Mouse (Mus musculus) neural tube, embryonic 11.5 days (tissue): ENCODE results near the gene Ubp1. TPM values are rescaled to one million over a fixed set of nuclear protein-coding genes. Genes with fewer than 3 reads are reported as not detected.

ENCODE experiments used
- ATAC-seq: fragments of 200-750 bp; cut with Nextera tagmentation; 2 replicates; pipeline ENCODE4 v1.8.0; 2017; ENCODE audit warnings: moderate number of reproducible peaks, mild to moderate bottlenecking, moderate TSS enrichment, moderate library complexity; ENCODE audit not compliant: insufficient read depth, low FRiP score, low TSS enrichment
- DNase-seq: peaks from one replicate; pipeline ENCODE4 v3.0.0-alpha.2; 2015; ENCODE audit warnings: low spot score
- H3K27ac ChIP-seq: fragments of 300-500 bp; sonication (generic); 2 replicates; pipeline ENCODE4 v1.5.1; 2014; ENCODE audit warnings: low read depth, mild to moderate bottlenecking, low read length
- H3K27me3 ChIP-seq: fragments of 300-500 bp; sonication (generic); 2 replicates; pipeline ENCODE4 v1.6.1; 2014; ENCODE audit warnings: mild to moderate bottlenecking, low read length, mixed read lengths; ENCODE audit not compliant: control insufficient read depth, insufficient read depth
- H3K36me3 ChIP-seq: fragments of 300-500 bp; sonication (generic); 2 replicates; pipeline ENCODE4 v1.6.1; 2014; ENCODE audit warnings: mild to moderate bottlenecking, low read length, moderate library complexity, mixed read lengths; ENCODE audit not compliant: control insufficient read depth, insufficient read depth
- H3K4me1 ChIP-seq: fragments of 300-500 bp; sonication (generic); 2 replicates; pipeline ENCODE4 v1.6.1; 2014; ENCODE audit warnings: low read length, mixed read lengths; ENCODE audit not compliant: control insufficient read depth, insufficient read depth
- H3K4me2 ChIP-seq: fragments of 300-500 bp; sonication (generic); 2 replicates; pipeline ENCODE4 v1.6.1; 2014; ENCODE audit warnings: low read depth, mild to moderate bottlenecking, moderate library complexity
- H3K4me3 ChIP-seq: fragments of 300-500 bp; sonication (generic); 2 replicates; pipeline ENCODE4 v1.5.1; 2014; ENCODE audit warnings: low read depth, low read length
- H3K9ac ChIP-seq: fragments of 300-500 bp; sonication (generic); 2 replicates; pipeline ENCODE4 v1.6.1; 2014; ENCODE audit warnings: mild to moderate bottlenecking, low read length
- H3K9me3 ChIP-seq: fragments of 300-500 bp; sonication (generic); 2 replicates; pipeline ENCODE4 v1.6.1; 2016; ENCODE audit warnings: low read length; ENCODE audit not compliant: control insufficient read depth
- WGBS: fragments of 180-500 bp; shearing (Covaris S2); extraction: QIAGEN DNeasy Blood & Tissue Kit; methylation state at CpG from one replicate; pipeline ENCODE4 v1.1.7; 2014; 5-methylcytosine and 5-hydroxymethylcytosine counted together
- polyA plus RNA-seq: library from polyadenylated mRNA; unstranded; fragments of >200 nt; fragmentation: Nextera tagmentation; extraction: Ambion mirVana; gene quantifications from 2 replicates; pipeline ENCODE4 v1.2.1, GENCODE M21; 2014

Ubp1 gene
- polyA plus RNA-seq, 1 experiment from 2014 or later = 52.9 TPM

DNA sequence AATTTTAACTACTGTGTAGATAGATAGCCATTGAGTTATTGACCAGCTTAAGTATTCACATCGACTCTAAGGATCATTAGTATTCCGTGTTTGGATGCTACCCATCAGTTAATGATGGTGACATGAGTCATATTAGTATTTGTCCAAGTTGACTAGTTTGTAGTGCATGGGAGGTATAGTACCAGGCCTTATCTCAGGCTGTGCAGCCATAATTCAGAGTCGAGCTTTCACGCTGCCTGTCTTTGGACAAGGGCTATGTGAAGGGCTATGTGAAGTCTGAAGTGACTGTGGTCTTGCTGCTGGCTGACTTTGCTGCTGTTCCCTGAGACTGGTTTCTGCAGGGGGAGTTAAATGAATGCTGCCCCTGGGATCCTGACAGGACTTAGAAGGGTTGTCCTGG lies 27.0 kb downstream of the Ubp1 start:
- Histone ChIP-seq H3K4me3 (no peak overlapping the region), H3K36me3 (peaks cover 11% of the 10 kb centered on the region), H3K9me3 (no peaks in the 10 kb centered on the region), H3K9ac (no peak overlapping the region), H3K27ac (no peak overlapping the region), H3K4me2 (no peak overlapping the region), H3K4me1 (no peaks in the 10 kb centered on the region), H3K27me3 (no peaks in the 10 kb centered on the region)
- ATAC-seq (no peak), DNase-seq (no peak)
- 96% methylated on average over 4 of the region's 4 CpGs for WGBS

DNA sequence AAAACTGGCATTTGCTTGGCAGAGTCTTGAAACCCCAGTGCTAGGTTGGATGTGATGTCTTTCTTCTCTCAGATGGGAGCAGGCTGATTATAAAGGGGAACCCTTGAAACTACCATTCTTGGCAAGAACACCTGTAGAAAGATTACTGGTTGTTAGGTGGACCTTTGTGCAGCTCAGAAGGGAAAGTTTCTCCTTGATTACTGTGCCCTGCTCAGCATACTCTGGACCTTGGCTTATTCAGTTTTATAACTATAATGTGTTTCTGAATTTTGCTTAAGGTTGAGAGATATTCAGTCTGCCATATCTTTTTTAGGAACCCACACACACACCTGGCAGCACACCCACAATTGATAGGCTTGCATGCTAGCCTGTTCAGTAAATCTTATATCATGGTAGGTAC lies 33.0 kb downstream of the Ubp1 start:
- DNase-seq = no peak
- H3K4me1 ChIP-seq = no peaks in the 10 kb centered on the region
- H3K4me2 ChIP-seq = no peak overlapping the region
- no peak for ATAC-seq
- no peak overlapping the region for H3K4me3 ChIP-seq
- peaks cover 8% of the 10 kb centered on the region for H3K36me3 ChIP-seq
- no peaks in the 10 kb centered on the region for H3K27me3 ChIP-seq
- H3K27ac ChIP-seq = no peak overlapping the region
- no peak overlapping the region for H3K9ac ChIP-seq
- H3K9me3 ChIP-seq = no peaks in the 10 kb centered on the region

DNA sequence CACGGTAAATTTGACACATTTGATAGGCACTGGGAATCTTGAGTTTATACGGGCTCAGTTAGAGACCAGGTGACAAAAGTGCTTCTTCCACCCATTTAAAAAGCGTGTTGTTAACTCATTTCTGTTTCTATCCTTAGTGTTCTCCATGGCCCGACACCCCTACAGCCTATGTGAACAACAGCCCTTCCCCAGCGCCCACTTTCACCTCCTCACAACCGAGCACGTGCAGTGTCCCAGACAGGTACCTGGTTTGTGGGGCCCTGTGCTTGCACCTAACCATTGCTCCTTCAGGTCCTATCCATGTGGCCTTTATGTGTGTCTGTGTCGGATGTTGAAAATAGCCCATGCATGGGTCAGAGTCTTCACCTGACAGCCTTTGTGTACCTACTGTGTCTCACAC lies 33.7 kb downstream of the Ubp1 start:
- DNase-seq = no peak
- Histone ChIP-seq H3K36me3 (peaks cover 5% of the 10 kb centered on the region), H3K27me3 (no peaks in the 10 kb centered on the region)

DNA sequence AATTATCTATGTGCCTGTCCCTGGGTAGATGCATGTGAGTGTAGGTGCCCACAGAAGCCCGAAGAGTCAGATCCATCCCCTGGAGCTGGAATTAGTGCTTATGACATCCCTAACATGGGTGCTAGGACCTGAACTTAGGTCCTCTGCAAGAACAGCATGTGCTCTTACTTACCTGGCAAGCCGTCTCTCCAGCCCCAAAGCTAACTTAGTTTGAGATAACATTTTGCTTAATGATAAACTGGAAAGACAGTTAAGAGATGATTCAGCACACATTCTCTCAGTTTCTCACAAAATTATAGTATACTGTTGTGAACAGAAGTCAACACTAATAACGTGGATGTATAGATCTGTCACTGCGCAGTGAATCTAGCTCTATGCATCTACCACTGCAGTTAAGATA lies 36.1 kb downstream of the Ubp1 start:
- WGBS = 98% methylated on average over 4 of the region's 4 CpGs
- H3K36me3 ChIP-seq = peaks cover 11% of the 10 kb centered on the region

More for the DNA sequence above, 33.7 kb downstream of the Ubp1 start:
- Histone ChIP-seq H3K4me3 (no peak overlapping the region), H3K4me1 (no peaks in the 10 kb centered on the region), H3K9me3 (no peaks in the 10 kb centered on the region), H3K4me2 (no peak overlapping the region), H3K27ac (no peak overlapping the region), H3K9ac (no peak overlapping the region)
- 96% methylated on average over 8 of the region's 8 CpGs for WGBS
- ATAC-seq = no peak

DNA sequence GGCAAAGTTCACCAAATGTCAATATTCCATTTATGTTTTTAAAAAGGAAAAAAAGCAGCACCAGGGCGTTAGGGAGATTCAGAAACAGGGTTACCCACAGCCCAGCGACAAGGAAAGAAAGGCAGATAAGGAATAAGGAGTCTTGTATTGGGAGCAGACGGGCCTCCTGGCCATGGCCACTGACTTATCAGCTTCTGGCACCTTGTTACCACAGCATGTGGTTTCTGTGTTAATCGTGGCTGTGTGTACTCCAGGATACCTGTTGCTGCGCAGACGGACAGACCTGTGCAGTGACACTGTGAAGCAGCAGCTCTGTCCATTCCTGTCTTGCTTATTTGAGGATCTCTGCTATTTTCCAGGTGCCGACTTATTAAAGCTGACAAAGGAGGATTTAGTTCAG lies 38.2 kb downstream of the Ubp1 start:
- no peaks in the 10 kb centered on the region for H3K9me3 ChIP-seq
- WGBS = 91% methylated on average over 7 of the region's 7 CpGs
- no peak overlapping the region for H3K9ac ChIP-seq
- DNase-seq (no peak), ATAC-seq (no peak)
- H3K27ac ChIP-seq = no peak overlapping the region
- H3K36me3 ChIP-seq = peaks cover 10% of the 10 kb centered on the region; the same call in 1 of the 2 replicates
- H3K4me2 ChIP-seq = no peak overlapping the region
- H3K4me3 ChIP-seq = no peak overlapping the region
- H3K4me1 ChIP-seq = no peaks in the 10 kb centered on the region
- H3K27me3 ChIP-seq = no peaks in the 10 kb centered on the region

More for the DNA sequence above, 36.1 kb downstream of the Ubp1 start:
- Histone ChIP-seq H3K4me2 (no peak overlapping the region), H3K4me3 (no peak overlapping the region), H3K9ac (no peak overlapping the region), H3K9me3 (no peaks in the 10 kb centered on the region), H3K4me1 (no peaks in the 10 kb centered on the region), H3K27me3 (no peaks in the 10 kb centered on the region), H3K27ac (no peak overlapping the region)
- no peak for DNase-seq
- ATAC-seq = no peak

DNA sequence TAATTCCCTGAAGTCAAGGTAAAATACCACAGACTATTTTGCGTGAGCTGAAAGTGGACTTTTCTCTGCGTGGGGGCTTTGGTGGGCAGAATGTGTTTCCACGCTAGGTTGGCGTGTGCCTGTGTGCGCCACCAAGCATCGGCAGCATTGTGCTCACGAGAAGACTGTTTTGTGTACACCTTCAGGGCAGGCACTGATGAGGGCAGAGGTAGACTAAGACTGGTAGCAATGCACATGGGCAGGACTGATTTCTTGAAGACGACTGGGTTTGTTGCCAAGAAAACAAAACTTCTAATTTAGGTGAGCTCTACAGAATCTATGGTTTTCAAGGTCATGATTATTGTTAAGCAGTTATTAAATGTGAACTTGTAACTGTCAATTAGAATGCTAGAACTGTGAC lies 38.7 kb downstream of the Ubp1 start:
- Histone ChIP-seq H3K4me1 (no peaks in the 10 kb centered on the region), H3K27me3 (no peaks in the 10 kb centered on the region), H3K9me3 (no peaks in the 10 kb centered on the region), H3K4me2 (no peak overlapping the region), H3K27ac (no peak overlapping the region), H3K4me3 (no peak overlapping the region), H3K9ac (no peak overlapping the region), H3K36me3 (peaks cover 10% of the 10 kb centered on the region; the same call in 1 of the 2 replicates)
- no peak for ATAC-seq
- DNase-seq = no peak
- 93% methylated on average over 8 of the region's 8 CpGs for WGBS

DNA sequence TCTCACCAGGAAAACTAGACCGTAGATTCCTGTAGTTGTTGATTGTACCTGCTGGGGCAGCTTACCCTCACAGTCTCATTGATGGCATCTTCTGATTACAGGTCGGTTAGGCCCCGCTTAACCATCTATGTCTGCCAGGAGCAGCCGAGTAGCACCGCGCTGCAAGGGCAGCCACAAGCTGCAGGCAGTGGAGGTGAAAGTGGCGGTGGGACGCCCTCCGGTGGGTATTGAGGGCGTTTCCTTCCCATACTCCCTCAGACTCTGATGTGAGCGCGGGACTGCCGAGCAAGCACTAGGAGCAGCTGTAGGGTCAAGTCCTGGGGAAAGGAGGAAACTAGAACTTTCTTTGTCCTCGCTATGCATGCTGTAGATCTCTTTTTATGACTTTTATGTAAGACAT lies 39.3 kb downstream of the Ubp1 start:
- Histone ChIP-seq H3K9me3 (no peaks in the 10 kb centered on the region), H3K9ac (no peak overlapping the region), H3K4me2 (no peak overlapping the region), H3K27me3 (no peaks in the 10 kb centered on the region), H3K27ac (no peak overlapping the region), H3K4me3 (no peak overlapping the region), H3K36me3 (peaks cover 10% of the 10 kb centered on the region; the same call in 1 of the 2 replicates), H3K4me1 (no peaks in the 10 kb centered on the region)
- ATAC-seq (no peak), DNase-seq (no peak)
- WGBS = 91% methylated on average over 14 of the region's 14 CpGs

DNA sequence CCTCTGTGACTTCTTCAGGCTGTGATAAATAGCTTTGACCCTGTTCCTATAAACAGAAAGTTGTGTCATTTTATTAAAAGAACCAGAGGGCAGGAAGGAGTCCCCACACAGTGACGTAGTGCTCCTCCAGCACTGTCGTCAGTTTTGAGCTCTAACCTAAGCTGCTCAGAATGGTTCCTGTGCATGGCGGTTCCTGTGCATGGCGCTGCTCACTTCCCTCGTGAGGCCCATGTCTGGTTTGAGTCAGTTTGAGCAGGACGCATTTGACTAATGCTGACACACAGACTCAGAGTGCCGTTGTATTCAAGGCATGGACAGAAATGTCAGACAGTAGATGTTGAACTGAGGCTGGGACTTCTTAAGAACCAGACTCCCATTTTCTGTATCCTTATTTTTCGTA lies 40.9 kb downstream of the Ubp1 start:
- Histone ChIP-seq H3K36me3 (peaks cover 17% of the 10 kb centered on the region), H3K4me2 (no peak overlapping the region), H3K27ac (no peak overlapping the region), H3K9me3 (no peaks in the 10 kb centered on the region), H3K4me3 (no peak overlapping the region), H3K9ac (no peak overlapping the region), H3K4me1 (no peaks in the 10 kb centered on the region), H3K27me3 (no peaks in the 10 kb centered on the region)
- WGBS = 89% methylated on average over 8 of the region's 8 CpGs
- ATAC-seq (no peak), DNase-seq (no peak)

DNA sequence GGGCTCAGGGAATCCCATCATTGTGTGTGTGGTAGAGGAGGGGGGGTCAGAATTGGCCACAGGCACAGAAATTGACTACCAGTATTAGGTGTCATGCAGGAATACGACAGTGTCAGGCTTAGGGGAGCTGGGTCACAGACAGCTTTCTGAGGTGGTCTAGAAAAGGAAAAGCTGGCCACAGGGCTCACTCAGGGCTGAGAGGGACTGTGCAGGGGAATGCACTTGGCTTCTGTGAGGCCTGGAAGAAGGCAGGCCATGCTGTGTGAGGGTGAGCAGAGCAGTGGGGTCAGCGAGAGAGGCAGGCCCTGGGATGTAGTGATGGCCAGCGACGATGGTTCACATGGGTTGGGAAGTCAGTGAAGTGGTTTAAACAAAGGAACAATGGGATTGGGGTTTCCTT lies 43.1 kb downstream of the Ubp1 start:
- no peaks in the 10 kb centered on the region for H3K27me3 ChIP-seq
- H3K9me3 ChIP-seq = no peaks in the 10 kb centered on the region
- peaks cover 19% of the 10 kb centered on the region for H3K36me3 ChIP-seq
- no peaks in the 10 kb centered on the region for H3K4me1 ChIP-seq
- no peak overlapping the region for H3K4me3 ChIP-seq
- ATAC-seq (no peak), DNase-seq (no peak)
- WGBS = 82% methylated on average over 4 of the region's 4 CpGs
- no peak overlapping the region for H3K27ac ChIP-seq
- no peak overlapping the region for H3K9ac ChIP-seq
- no peak overlapping the region for H3K4me2 ChIP-seq
